Mouse (Mus musculus) brown adipose tissue, adult 24 weeks (tissue): ENCODE data around the gene Pepd. TPM values are rescaled to one million over a fixed set of nuclear protein-coding genes. Genes with fewer than 3 reads are reported as not detected.
A peak's percentile ranks its signal among the peaks of the same experiment; 100 is the strongest.

ENCODE experiments used
- H3K27ac ChIP-seq: fragments of 200-500 bp; replicated peaks from 2 replicates; pipeline ENCODE4 v1.5.1; 2012; ENCODE audit warnings: low read depth, mild to moderate bottlenecking, low read length
- H3K4me1 ChIP-seq: fragments of 200-500 bp; 2 replicates; pipeline ENCODE4 v1.6.1; 2012; ENCODE audit warnings: low read length, mixed read lengths; ENCODE audit not compliant: control insufficient read depth, insufficient read depth, insufficient read length
- H3K4me3 ChIP-seq: fragments of 200-500 bp; 2 replicates; pipeline ENCODE4 v1.5.1; 2012; ENCODE audit warnings: low read depth, mild to moderate bottlenecking, low read length, moderate library complexity; ENCODE audit not compliant: insufficient read depth
- polyA plus RNA-seq: library from polyadenylated mRNA; stranded (reverse); fragments of >200 nt; gene quantifications from 2 replicates; pipeline ENCODE4 v1.2.4, GENCODE M21; 2012; ENCODE audit not compliant: missing spikeins, insufficient read depth, insufficient read length

The Pepd gene
- 70.9 and 103 TPM in 2 replicates for polyA plus RNA-seq

GRCm38 (mm10) chr7:34911919-34912897, at the start of gene Pepd:
Pepd (plus strand) TSS chr7:34912379.
- H3K27ac ChIP-seq = no peak within 1 kb of the TSS; the same call in 1 of the 2 replicates

GRCm38 (mm10) chr7:34867289-34867688, 44.9 kb upstream of the Pepd start:
- Histone ChIP-seq H3K27ac (no peak overlapping the region), H3K4me3 (no peak overlapping the region), H3K4me1 (no peaks in the 10 kb centered on the region)

More at GRCm38 (mm10) chr7:34911919-34912897, at the start of gene Pepd:
- H3K4me1 ChIP-seq = no peaks in the 10 kb centered on the region
- peak within 1 kb of the TSS; percentile 86 for H3K4me3 ChIP-seq

GRCm38 (mm10) chr7:34869693-34870092, 42.5 kb upstream of the Pepd start:
- no peaks in the 10 kb centered on the region for H3K4me1 ChIP-seq
- no peak overlapping the region for H3K4me3 ChIP-seq
- no peak overlapping the region for H3K27ac ChIP-seq

GRCm38 (mm10) chr7:34876787-34877186, 35.4 kb upstream of the Pepd start:
- Histone ChIP-seq H3K27ac (no peak overlapping the region), H3K4me3 (no peak overlapping the region)

GRCm38 (mm10) chr7:34877820-34878219, 34.4 kb upstream of the Pepd start:
- H3K27ac ChIP-seq = no peak overlapping the region
- no peak overlapping the region for H3K4me3 ChIP-seq
- no peaks in the 10 kb centered on the region for H3K4me1 ChIP-seq

More at GRCm38 (mm10) chr7:34876787-34877186, 35.4 kb upstream of the Pepd start:
- no peaks in the 10 kb centered on the region for H3K4me1 ChIP-seq

- no peak overlapping the region for H3K4me3 ChIP-seq
- H3K27ac ChIP-seq = no peak overlapping the region
- H3K4me1 ChIP-seq = no peaks in the 10 kb centered on the region
Observed at GRCm38 (mm10) chr7:34888441-34888840, 23.7 kb upstream of the Pepd start.

GRCm38 (mm10) chr7:34888891-34889290, 23.3 kb upstream of the Pepd start:
- no peak overlapping the region for H3K4me3 ChIP-seq
- H3K4me1 ChIP-seq = no peaks in the 10 kb centered on the region
- no peak overlapping the region for H3K27ac ChIP-seq

- Histone ChIP-seq H3K4me3 (no peak overlapping the region), H3K27ac (no peak overlapping the region), H3K4me1 (no peaks in the 10 kb centered on the region; the same call in 1 of the 2 replicates)
Observed at GRCm38 (mm10) chr7:34892845-34893244, 19.3 kb upstream of the Pepd start.

- Histone ChIP-seq H3K27ac (no peak overlapping the region), H3K4me3 (no peak overlapping the region), H3K4me1 (no peaks in the 10 kb centered on the region; the same call in 1 of the 2 replicates)
Observed at GRCm38 (mm10) chr7:34896461-34896860, 15.7 kb upstream of the Pepd start.

GRCm38 (mm10) chr7:34897058-34897457, 15.1 kb upstream of the Pepd start:
- Histone ChIP-seq H3K4me1 (no peaks in the 10 kb centered on the region; the same call in 1 of the 2 replicates), H3K4me3 (no peak overlapping the region), H3K27ac (no peak overlapping the region)

- H3K4me1 ChIP-seq = no peaks in the 10 kb centered on the region
- H3K27ac ChIP-seq = no peak overlapping the region
- no peak overlapping the region for H3K4me3 ChIP-seq
Observed at GRCm38 (mm10) chr7:34910096-34911066, 1.8 kb upstream of the Pepd start.

- Histone ChIP-seq H3K4me1 (no peaks in the 10 kb centered on the region), H3K27ac (no peak overlapping the region), H3K4me3 (no peak overlapping the region)
Observed at GRCm38 (mm10) chr7:34913956-34914355, 1.8 kb downstream of the Pepd start.

- no peak overlapping the region for H3K4me3 ChIP-seq
- no peak overlapping the region for H3K27ac ChIP-seq
- no peaks in the 10 kb centered on the region for H3K4me1 ChIP-seq
Observed at GRCm38 (mm10) chr7:34915555-34915954, 3.4 kb downstream of the Pepd start.

- Histone ChIP-seq H3K4me1 (no peaks in the 10 kb centered on the region), H3K4me3 (no peak overlapping the region), H3K27ac (no peak overlapping the region)
Observed at GRCm38 (mm10) chr7:34917558-34917957, 5.4 kb downstream of the Pepd start.

GRCm38 (mm10) chr7:34917998-34918397, 5.8 kb downstream of the Pepd start:
- Histone ChIP-seq H3K4me1 (no peaks in the 10 kb centered on the region), H3K4me3 (no peak overlapping the region), H3K27ac (peak overlapping the region; percentile 50; the same call in 1 of the 2 replicates)
